Mouse (Mus musculus) stomach, embryonic 16.5 days (tissue): ENCODE data around the gene Nrxn3. TPM values are rescaled to one million over a fixed set of nuclear protein-coding genes. Genes with fewer than 3 reads are reported as not detected.

Source experiments
- ATAC-seq: fragments of 200-750 bp; cut with Nextera tagmentation; 2 replicates; pipeline ENCODE4 v1.8.0; 2017; ENCODE audit warnings: moderate number of reproducible peaks, moderate TSS enrichment; ENCODE audit not compliant: insufficient read depth, low FRiP score
- H3K27ac ChIP-seq: fragments of 300-500 bp; sonication (generic); 2 replicates; pipeline ENCODE4 v1.5.1; 2014; ENCODE audit warnings: low read length
- H3K27me3 ChIP-seq: fragments of 300-500 bp; sonication (generic); 2 replicates; pipeline ENCODE4 v1.6.1; 2014; ENCODE audit warnings: low read length, control low read depth, mixed read lengths; ENCODE audit not compliant: control insufficient read depth, insufficient read depth
- H3K36me3 ChIP-seq: fragments of 300-500 bp; sonication (generic); 2 replicates; pipeline ENCODE4 v1.6.1; 2014; ENCODE audit warnings: low read length; ENCODE audit not compliant: control insufficient read depth, insufficient read depth
- H3K4me1 ChIP-seq: fragments of 300-500 bp; sonication (generic); 2 replicates; pipeline ENCODE4 v1.6.1; 2014; ENCODE audit warnings: low read length, control low read depth, mixed read lengths; ENCODE audit not compliant: control insufficient read depth, insufficient read depth
- H3K4me2 ChIP-seq: fragments of 300-500 bp; sonication (generic); 2 replicates; pipeline ENCODE4 v1.6.1; 2014; ENCODE audit warnings: low read depth, low read length, mixed read lengths
- H3K4me3 ChIP-seq: fragments of 300-500 bp; sonication (generic); replicated peaks from 2 replicates; pipeline ENCODE4 v1.5.1; 2014; ENCODE audit warnings: mild to moderate bottlenecking, low read length
- H3K9ac ChIP-seq: fragments of 300-500 bp; sonication (generic); 2 replicates; pipeline ENCODE4 v1.6.1; 2014; ENCODE audit warnings: low read length
- H3K9me3 ChIP-seq: fragments of 300-500 bp; sonication (generic); replicated peaks from 2 replicates; pipeline ENCODE4 v1.6.1; 2016; ENCODE audit warnings: low read length, control low read depth; ENCODE audit not compliant: control insufficient read depth
- WGBS: fragments of 180-500 bp; shearing (Covaris S2); extraction: QIAGEN DNeasy Blood & Tissue Kit; methylation state at CpG from one replicate; pipeline ENCODE4 v1.1.7; 2014; 5-methylcytosine and 5-hydroxymethylcytosine counted together
- polyA plus RNA-seq: library from polyadenylated mRNA; unstranded; fragments of >200 nt; fragmentation: Nextera tagmentation; extraction: Ambion mirVana; gene quantifications from 2 replicates; pipeline ENCODE4 v1.2.1, GENCODE M21; 2015

The Nrxn3 gene
- polyA plus RNA-seq, 1 experiment from 2014 or later = 2.2 TPM

DNA sequence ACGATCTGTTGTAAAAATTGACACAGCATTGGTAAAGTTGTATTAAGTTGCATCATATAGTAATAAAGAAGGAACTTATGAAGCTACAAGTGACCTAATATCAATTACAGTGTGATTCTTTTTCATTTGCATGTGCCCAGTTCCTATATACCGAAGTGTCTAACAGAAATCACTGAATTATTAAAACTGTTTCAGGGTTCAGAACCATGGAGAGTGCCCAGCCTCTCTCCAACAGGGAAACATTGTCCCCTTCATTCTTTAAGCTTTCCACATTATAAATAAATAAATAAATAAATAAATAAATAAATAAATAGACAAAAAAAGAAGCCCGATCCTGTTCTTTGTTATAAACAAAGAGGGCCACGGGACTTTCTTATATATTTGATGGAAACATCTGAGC, 140.4 kb downstream of the Nrxn3 start:
- 65% methylated on average over 4 of the region's 4 CpGs for WGBS
- ATAC-seq = no peak
- H3K4me1 ChIP-seq = no peaks in the 10 kb centered on the region
- no peaks in the 10 kb centered on the region for H3K9me3 ChIP-seq
- H3K27ac ChIP-seq = no peak overlapping the region
- H3K9ac ChIP-seq = no peak overlapping the region
- H3K36me3 ChIP-seq = no peaks in the 10 kb centered on the region
- no peak overlapping the region for H3K4me3 ChIP-seq
- H3K4me2 ChIP-seq = no peak overlapping the region
- no peaks in the 10 kb centered on the region for H3K27me3 ChIP-seq

DNA sequence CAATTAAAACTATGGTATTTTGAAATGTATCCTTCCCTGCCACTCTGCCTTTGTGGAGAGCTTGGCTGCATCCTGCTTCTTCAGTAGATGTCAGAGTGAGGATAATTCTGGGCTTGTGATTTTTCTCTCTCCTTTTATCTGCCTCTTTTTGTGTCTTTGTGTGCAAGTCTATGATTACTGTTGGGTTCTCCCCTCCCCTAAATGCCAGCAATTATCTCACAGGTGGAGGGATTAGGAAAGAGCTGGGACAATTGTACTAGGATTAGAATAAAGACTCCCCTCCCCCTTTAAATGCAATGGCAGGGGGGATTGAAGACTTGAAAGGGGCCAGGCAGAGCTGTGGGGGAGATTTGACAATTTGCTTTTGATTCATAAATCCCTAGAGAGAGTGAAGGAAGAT, 145.6 kb downstream of the Nrxn3 start:
- ATAC-seq = no peak
- Histone ChIP-seq H3K4me3 (no peak overlapping the region), H3K27ac (no peak overlapping the region), H3K9me3 (no peaks in the 10 kb centered on the region), H3K9ac (no peak overlapping the region), H3K27me3 (no peaks in the 10 kb centered on the region), H3K4me2 (no peak overlapping the region), H3K36me3 (no peaks in the 10 kb centered on the region), H3K4me1 (no peaks in the 10 kb centered on the region)

DNA sequence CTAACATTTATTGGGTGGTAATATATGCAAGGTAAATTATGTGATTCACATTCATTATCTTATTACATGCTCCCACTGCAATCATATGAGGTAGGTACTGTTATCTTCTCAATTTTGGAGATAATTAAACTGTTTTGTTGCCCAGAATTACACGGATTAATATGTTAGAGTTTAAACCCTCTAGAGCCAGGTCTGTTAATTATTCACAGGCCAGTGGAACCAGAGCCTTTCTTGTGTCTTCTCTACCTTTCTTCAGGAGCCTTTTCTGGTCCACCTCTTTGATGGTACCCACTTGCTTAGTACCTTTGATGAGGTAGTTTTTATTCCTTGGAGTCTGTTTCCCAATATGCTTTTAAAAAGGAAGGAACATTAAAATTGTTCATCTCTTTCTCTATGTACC, 174.7 kb downstream of the Nrxn3 start:
- ATAC-seq = no peak
- Histone ChIP-seq H3K4me2 (no peak overlapping the region), H3K36me3 (no peaks in the 10 kb centered on the region), H3K27ac (no peak overlapping the region), H3K9me3 (no peaks in the 10 kb centered on the region), H3K27me3 (no peaks in the 10 kb centered on the region), H3K9ac (no peak overlapping the region), H3K4me1 (no peaks in the 10 kb centered on the region), H3K4me3 (no peak overlapping the region)
- 61% methylated on average over 1 of the region's 1 CpGs for WGBS

DNA sequence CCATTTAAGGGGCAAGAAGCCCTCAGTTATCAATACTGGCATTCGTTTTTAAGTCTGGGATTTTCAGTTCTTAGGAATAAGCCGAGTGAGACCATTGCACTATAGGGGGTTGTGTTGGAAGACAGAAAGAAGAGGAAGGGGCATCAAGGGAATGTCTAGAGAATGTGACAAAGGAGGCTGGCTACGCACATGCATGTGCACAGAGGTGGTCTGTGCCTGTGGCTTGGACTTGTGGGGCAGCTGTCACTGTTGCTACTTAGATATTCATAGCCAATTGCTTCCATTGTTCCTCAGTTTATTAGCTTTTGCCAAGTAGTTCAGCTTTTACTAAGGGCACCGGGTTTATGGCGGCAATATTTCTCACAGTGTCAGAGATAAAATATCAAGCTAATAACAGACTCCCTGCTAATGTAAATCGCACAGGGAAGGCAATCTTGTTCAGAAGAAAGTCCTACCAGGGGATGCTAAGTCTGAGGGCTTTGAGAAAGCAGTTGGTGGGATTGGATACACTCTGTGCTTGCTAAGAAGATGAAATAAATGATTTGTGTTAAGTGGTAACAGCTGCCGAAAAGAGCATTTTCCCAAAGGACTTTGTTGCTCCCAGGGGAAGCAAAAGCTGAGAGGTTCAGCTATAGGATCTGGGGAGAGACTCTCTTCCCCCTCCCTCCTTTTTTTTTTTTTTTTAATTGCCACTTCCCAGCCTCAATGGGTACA, 177.5 kb downstream of the Nrxn3 start:
- Histone ChIP-seq H3K27me3 (no peaks in the 10 kb centered on the region), H3K4me3 (no peak overlapping the region), H3K9me3 (no peaks in the 10 kb centered on the region), H3K4me2 (no peak overlapping the region), H3K36me3 (no peaks in the 10 kb centered on the region), H3K27ac (no peak overlapping the region), H3K9ac (no peak overlapping the region), H3K4me1 (no peaks in the 10 kb centered on the region)
- ATAC-seq = no peak
- WGBS = 57% methylated on average over 7 of the region's 7 CpGs

DNA sequence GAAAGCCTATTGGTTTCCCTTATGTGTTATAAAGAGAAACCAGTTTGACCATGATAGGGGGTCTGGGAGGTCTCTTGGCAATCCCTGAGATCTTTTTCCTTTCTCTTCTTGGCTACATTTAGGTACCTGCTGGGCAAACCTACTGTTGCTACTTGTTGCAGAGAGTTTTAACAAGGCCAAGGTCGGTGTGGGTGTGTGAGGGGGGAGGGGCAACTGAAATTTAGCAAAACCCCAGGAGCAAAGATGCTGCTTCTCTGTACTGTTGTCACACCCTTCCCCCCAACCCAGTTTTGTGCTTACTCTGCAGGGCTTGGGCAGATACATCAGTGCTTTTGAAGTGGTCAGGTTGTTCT, 178.0 kb downstream of the Nrxn3 start:
- WGBS = 0% methylated on average over 1 of the region's 1 CpGs
- Histone ChIP-seq H3K27me3 (no peaks in the 10 kb centered on the region), H3K4me1 (no peaks in the 10 kb centered on the region), H3K9ac (no peak overlapping the region), H3K27ac (no peak overlapping the region), H3K9me3 (no peaks in the 10 kb centered on the region), H3K4me2 (no peak overlapping the region), H3K4me3 (no peak overlapping the region), H3K36me3 (no peaks in the 10 kb centered on the region)
- ATAC-seq = no peak

DNA sequence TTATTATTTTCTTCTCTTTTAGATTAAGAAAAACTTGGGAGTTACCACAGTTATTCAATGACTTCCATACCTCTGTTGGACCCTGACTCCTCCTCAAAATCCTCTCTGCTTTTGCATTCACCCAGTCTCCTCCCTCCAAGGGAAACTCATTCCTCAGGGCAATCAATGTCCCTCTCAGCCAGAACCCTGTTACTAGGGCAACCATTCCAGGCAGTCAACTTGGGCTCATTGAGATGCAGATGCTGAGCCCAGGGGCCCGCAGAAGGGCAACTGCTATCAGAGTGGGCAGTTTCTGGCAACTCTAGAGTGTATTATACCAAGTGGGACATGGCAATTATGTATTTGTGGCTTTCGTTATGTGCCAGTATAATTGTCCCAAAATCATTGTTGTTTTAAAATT, 188.1 kb downstream of the Nrxn3 start:
- no peaks in the 10 kb centered on the region for H3K9me3 ChIP-seq
- H3K4me3 ChIP-seq = no peak overlapping the region
- H3K4me2 ChIP-seq = no peak overlapping the region
- 45% methylated on average over 2 of the region's 2 CpGs for WGBS
- ATAC-seq = no peak
- H3K27me3 ChIP-seq = no peaks in the 10 kb centered on the region
- no peak overlapping the region for H3K9ac ChIP-seq
- no peak overlapping the region for H3K27ac ChIP-seq
- H3K4me1 ChIP-seq = no peaks in the 10 kb centered on the region
- H3K36me3 ChIP-seq = no peaks in the 10 kb centered on the region

DNA sequence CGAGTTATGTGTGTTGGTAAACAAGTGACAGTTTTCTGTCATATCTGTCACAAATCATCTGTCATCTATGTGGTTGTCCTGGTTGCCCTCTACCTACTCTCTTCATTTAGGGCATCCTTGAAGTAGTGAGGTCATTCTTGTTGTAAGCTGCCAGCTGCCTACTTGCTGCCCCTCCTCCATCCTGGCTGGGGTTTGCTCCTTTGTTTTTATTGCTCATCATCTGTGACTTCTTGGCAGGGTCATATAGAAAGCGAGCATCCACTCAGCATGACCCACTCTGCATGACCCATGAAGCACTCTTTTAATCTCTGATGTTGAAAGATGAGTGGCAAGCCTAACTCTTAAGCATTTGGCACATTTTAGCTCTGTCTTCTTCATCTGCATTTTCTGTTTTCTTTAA, 194.1 kb downstream of the Nrxn3 start:
- Histone ChIP-seq H3K27me3 (no peaks in the 10 kb centered on the region), H3K4me1 (no peaks in the 10 kb centered on the region), H3K4me2 (no peak overlapping the region), H3K9me3 (no peaks in the 10 kb centered on the region), H3K4me3 (no peak overlapping the region), H3K9ac (no peak overlapping the region), H3K36me3 (no peaks in the 10 kb centered on the region), H3K27ac (no peak overlapping the region)
- no peak for ATAC-seq
- WGBS = 58% methylated on average over 2 of the region's 2 CpGs

DNA sequence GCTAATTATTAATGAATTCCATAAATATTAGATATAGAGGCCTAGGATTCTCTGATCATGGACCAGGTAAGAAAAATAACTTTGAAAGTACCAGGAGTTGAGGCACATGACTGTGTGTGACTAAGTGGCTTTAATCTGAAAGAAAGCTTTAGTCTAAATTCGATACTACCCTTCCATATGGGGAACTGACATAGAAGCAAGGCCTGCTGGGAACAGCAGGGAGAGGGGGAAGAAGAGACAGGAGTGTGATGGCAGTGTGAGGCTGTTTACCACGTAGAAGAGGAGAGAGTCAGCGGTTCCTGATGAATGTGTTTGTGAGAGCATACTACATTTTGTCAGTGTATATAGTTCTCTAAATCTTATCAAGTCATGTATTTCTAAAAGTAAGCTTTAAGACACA, 202.2 kb downstream of the Nrxn3 start:
- Histone ChIP-seq H3K4me1 (no peaks in the 10 kb centered on the region), H3K27me3 (no peaks in the 10 kb centered on the region), H3K9me3 (no peaks in the 10 kb centered on the region), H3K9ac (no peak overlapping the region), H3K36me3 (no peaks in the 10 kb centered on the region), H3K4me3 (no peak overlapping the region), H3K27ac (no peak overlapping the region), H3K4me2 (no peak overlapping the region)
- ATAC-seq = no peak
- 63% methylated on average over 3 of the region's 3 CpGs for WGBS

DNA sequence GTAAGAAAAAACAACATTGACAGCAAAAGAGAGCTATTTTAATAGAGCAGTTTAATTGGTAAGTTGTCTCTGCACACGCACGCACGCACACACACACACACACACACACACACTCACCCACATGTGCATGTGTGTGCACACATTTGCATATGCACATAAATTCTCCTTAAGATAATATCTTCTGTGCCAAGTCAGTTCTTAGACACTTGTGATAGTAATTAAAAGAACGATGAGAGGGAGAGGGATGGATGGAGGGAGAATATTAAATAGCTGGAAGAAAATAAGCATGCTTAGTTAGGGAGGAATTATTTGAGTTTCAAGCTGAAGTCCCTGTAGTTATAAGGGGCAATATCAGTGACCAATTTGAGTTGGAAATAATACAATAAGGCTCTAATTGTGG, 203.6 kb downstream of the Nrxn3 start:
- H3K4me2 ChIP-seq = no peak overlapping the region
- no peak overlapping the region for H3K4me3 ChIP-seq
- WGBS = 87% methylated on average over 4 of the region's 4 CpGs
- no peak overlapping the region for H3K9ac ChIP-seq
- H3K36me3 ChIP-seq = no peaks in the 10 kb centered on the region
- no peak overlapping the region for H3K27ac ChIP-seq
- no peaks in the 10 kb centered on the region for H3K27me3 ChIP-seq
- no peaks in the 10 kb centered on the region for H3K9me3 ChIP-seq
- no peak for ATAC-seq
- no peaks in the 10 kb centered on the region for H3K4me1 ChIP-seq

DNA sequence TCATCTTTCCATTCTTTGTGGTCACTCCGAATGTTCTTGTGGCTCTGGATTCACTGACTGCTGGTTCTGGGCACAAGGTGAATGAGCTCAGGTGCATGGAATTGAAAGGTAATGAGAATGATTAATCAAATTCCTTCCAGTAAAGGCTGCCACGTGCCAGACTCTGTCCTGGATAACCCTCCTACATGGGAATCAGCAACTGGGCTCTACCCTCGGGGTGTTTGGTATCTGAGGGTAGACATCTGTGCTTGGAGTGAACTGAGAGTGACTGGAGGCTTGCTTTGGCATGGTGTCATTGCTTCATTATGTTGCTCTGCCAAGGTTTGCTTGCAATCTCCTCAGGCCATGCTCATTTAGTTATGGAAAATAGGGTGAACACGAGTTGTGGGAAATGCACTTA, 209.0 kb downstream of the Nrxn3 start:
- no peak overlapping the region for H3K9ac ChIP-seq
- 61% methylated on average over 4 of the region's 4 CpGs for WGBS
- no peaks in the 10 kb centered on the region for H3K4me1 ChIP-seq
- H3K27me3 ChIP-seq = no peaks in the 10 kb centered on the region
- H3K4me3 ChIP-seq = no peak overlapping the region
- no peak overlapping the region for H3K4me2 ChIP-seq
- no peaks in the 10 kb centered on the region for H3K9me3 ChIP-seq
- H3K27ac ChIP-seq = no peak overlapping the region
- no peak for ATAC-seq
- no peaks in the 10 kb centered on the region for H3K36me3 ChIP-seq
